Mouse (Mus musculus) forebrain, postnatal 0 days (tissue): ENCODE measurements around the gene Pfkp. TPM values are rescaled to one million over a fixed set of nuclear protein-coding genes. Genes with fewer than 3 reads are reported as not detected.

Experiments used
- ATAC-seq: fragments of 200-750 bp; cut with Nextera tagmentation; 2 replicates; pipeline ENCODE4 v1.8.0; 2017; ENCODE audit warnings: mild to moderate bottlenecking, moderate library complexity
- DNase-seq: peaks from one replicate; pipeline ENCODE4 v3.0.0-alpha.2; 2015
- H3K27ac ChIP-seq: fragments of 300-500 bp; sonication (generic); 2 replicates; pipeline ENCODE4 v1.5.1; 2014; ENCODE audit warnings: low read depth, mild to moderate bottlenecking, antibody characterized with exemption, low read length, moderate library complexity, mixed read lengths
- H3K27me3 ChIP-seq: fragments of 300-500 bp; sonication (generic); 2 replicates; pipeline ENCODE4 v1.6.1; 2014; ENCODE audit warnings: mild to moderate bottlenecking, low read length, mixed read lengths; ENCODE audit not compliant: insufficient read depth
- H3K36me3 ChIP-seq: fragments of 300-500 bp; sonication (generic); 2 replicates; pipeline ENCODE4 v1.6.1; 2014; ENCODE audit warnings: mild to moderate bottlenecking, moderate library complexity; ENCODE audit not compliant: insufficient read depth
- H3K4me1 ChIP-seq: fragments of 300-500 bp; sonication (generic); 2 replicates; pipeline ENCODE4 v1.6.1; 2014; ENCODE audit warnings: antibody characterized with exemption; ENCODE audit not compliant: insufficient read depth
- H3K4me2 ChIP-seq: fragments of 300-500 bp; sonication (generic); 2 replicates; pipeline ENCODE4 v1.6.1; 2014; ENCODE audit warnings: low read depth, mild to moderate bottlenecking, moderate library complexity
- H3K4me3 ChIP-seq: fragments of 300-500 bp; sonication (generic); 2 replicates; pipeline ENCODE4 v1.5.1; 2014; ENCODE audit warnings: low read depth, low read length, mixed read lengths
- H3K9ac ChIP-seq: fragments of 300-500 bp; sonication (generic); 2 replicates; pipeline ENCODE4 v1.6.1; 2014; ENCODE audit warnings: mild to moderate bottlenecking
- H3K9me3 ChIP-seq: fragments of 300-500 bp; sonication (generic); 2 replicates; pipeline ENCODE4 v1.6.1; 2016; ENCODE audit warnings: low read length
- CTCF ChIP-seq: sonication (generic); IDR thresholded peaks from 2 replicates; pipeline ENCODE4 v1.5.1; 2016; ENCODE audit warnings: antibody characterized with exemption, control low read depth, low read depth
- WGBS: fragments of 180-500 bp; shearing (Covaris S2); extraction: QIAGEN DNeasy Blood & Tissue Kit; methylation state at CpG from one replicate; pipeline ENCODE4 v1.1.7; 2014; 5-methylcytosine and 5-hydroxymethylcytosine counted together
- polyA plus RNA-seq: library from polyadenylated mRNA; unstranded; fragments of >200 nt; fragmentation: Nextera tagmentation; extraction: Ambion mirVana; gene quantifications from 2 replicates; pipeline ENCODE4 v1.2.1, GENCODE M21; 2015
- total RNA-seq: library from RNA; depleted of rRNA; stranded (reverse); fragments of >200 nt; gene quantifications from 2 replicates; pipeline ENCODE4 v1.2.3, GENCODE M21; 2014; rRNA removed

The Pfkp gene
- total and polyA plus RNA-seq, 2 experiments from 2014 or later, result 207 to 213 TPM

GRCm38 (mm10) chr13:6555656-6556055 is 92.9 kb downstream of the Pfkp start:
- Histone ChIP-seq H3K9ac (no peak overlapping the region), H3K36me3 (peaks cover 58% of the 10 kb centered on the region)
- ATAC-seq, result no peak

GRCm38 (mm10) chr13:6553708-6554107 is 94.9 kb downstream of the Pfkp start:
- Histone ChIP-seq H3K36me3 (peaks cover 44% of the 10 kb centered on the region), H3K4me2 (no peak overlapping the region), H3K9me3 (no peaks in the 10 kb centered on the region), H3K9ac (no peak overlapping the region), H3K27me3 (no peaks in the 10 kb centered on the region), H3K4me3 (no peak overlapping the region), H3K27ac (no peak overlapping the region), H3K4me1 (no peaks in the 10 kb centered on the region)
- peak; percentile 40; the same call in 1 of the 2 replicates for TF ChIP-seq CTCF
- 67% methylated on average over 2 of the region's 2 CpGs for WGBS
- no peak for DNase-seq
- ATAC-seq, result peak; percentile 64; the same call in 1 of the 2 replicates

More at GRCm38 (mm10) chr13:6555656-6556055, 92.9 kb downstream of the Pfkp start:
- Histone ChIP-seq H3K4me1 (no peaks in the 10 kb centered on the region), H3K9me3 (no peaks in the 10 kb centered on the region), H3K4me3 (no peak overlapping the region), H3K27me3 (no peaks in the 10 kb centered on the region), H3K4me2 (no peak overlapping the region), H3K27ac (no peak overlapping the region)
- TF ChIP-seq CTCF, result no peak
- no peak for DNase-seq
- 98% methylated on average over 11 of the region's 11 CpGs for WGBS

- WGBS, result 18% methylated on average over 6 of the region's 6 CpGs
- no peak overlapping the region for H3K27ac ChIP-seq
- no peaks in the 10 kb centered on the region for H3K9me3 ChIP-seq
- H3K4me1 ChIP-seq, result no peaks in the 10 kb centered on the region
- DNase-seq (peak; percentile 80), ATAC-seq (peak; percentile 81)
- no peak overlapping the region for H3K4me3 ChIP-seq
- no peaks in the 10 kb centered on the region for H3K27me3 ChIP-seq
- H3K36me3 ChIP-seq, result no peaks in the 10 kb centered on the region
- H3K4me2 ChIP-seq, result 0 out of 2 replicates have a peak overlapping the region, but pooled peaks have one; percentile 6
- H3K9ac ChIP-seq, result no peak overlapping the region
- TF ChIP-seq CTCF, result peak; percentile 81
Observed at GRCm38 (mm10) chr13:6535287-6535932, 113.2 kb downstream of the Pfkp start.

- 92% methylated on average over 1 of the region's 1 CpGs for WGBS
- Histone ChIP-seq H3K36me3 (no peaks in the 10 kb centered on the region), H3K9me3 (no peaks in the 10 kb centered on the region), H3K27me3 (no peaks in the 10 kb centered on the region), H3K27ac (no peak overlapping the region), H3K9ac (no peak overlapping the region), H3K4me3 (no peak overlapping the region), H3K4me1 (no peaks in the 10 kb centered on the region), H3K4me2 (no peak overlapping the region)
- peak; percentile 25 for TF ChIP-seq CTCF
- DNase-seq (no peak), ATAC-seq (no peak)
Observed at GRCm38 (mm10) chr13:6532683-6533082, 115.9 kb downstream of the Pfkp start.

Other genes with a start within 250 kb of the Pfkp start
- gene Pitrm1, start 100.6 kb downstream of the Pfkp start, total RNA-seq, result 38.7 and 60.9 TPM in 2 replicates
- 24.7 and 30.0 TPM in 2 replicates for gene Pitrm1, start 100.6 kb downstream of the Pfkp start, polyA plus RNA-seq